Mouse (Mus musculus) G1E-ER4 (cell line): ENCODE measurements around the gene Lgi4. TPM values are rescaled to one million over a fixed set of nuclear protein-coding genes. Genes with fewer than 3 reads are reported as not detected.

ENCODE experiments used
- GATA1 ChIP-seq: IDR thresholded peaks from one replicate; pipeline ENCODE4 v1.8.0; 2012; ENCODE audit warnings: low read length, inconsistent platforms
- polyA plus RNA-seq: library from polyadenylated mRNA; stranded (reverse); fragments of >175 nt; gene quantifications from 2 replicates; pipeline ENCODE4 v1.2.3, GENCODE M21; 2012

Gene Lgi4
- polyA plus RNA-seq, 1 experiment, result not detected

DNA sequence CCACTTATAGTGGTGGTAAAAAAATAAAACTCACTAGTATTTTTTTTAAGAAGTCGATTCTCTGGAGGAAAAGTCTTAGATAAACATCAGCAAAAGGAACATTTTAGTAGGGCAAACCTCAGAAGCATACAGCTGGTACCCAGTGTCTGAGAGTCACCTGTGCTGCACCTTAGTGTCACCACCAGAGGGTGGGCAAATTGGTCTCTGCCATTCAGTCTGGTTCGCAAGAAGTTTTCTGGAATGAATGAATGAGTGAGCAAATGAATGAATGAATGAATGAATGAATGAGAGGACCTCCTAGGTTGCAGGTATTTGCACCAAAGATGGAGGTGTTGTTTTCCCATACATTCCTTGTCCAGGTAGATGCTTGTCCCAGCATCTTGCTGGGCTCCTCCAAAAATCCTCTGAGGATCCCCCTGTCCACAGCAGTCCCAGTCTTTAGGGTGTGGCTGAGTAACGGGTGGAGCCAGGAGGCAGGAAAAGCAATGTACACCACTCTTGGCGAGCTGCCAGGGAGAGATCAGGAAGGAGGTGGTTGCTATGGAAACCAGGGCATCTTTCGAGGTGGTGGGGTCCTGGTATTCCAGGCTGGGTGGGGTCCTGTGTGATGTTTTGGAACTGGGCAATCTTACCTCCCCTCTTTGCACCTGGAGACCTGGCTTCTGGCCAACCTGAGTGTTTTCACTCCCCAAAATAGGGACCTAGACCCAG is 9.9 kb upstream of the Lgi4 start:
- TF ChIP-seq GATA1, result no peak

DNA sequence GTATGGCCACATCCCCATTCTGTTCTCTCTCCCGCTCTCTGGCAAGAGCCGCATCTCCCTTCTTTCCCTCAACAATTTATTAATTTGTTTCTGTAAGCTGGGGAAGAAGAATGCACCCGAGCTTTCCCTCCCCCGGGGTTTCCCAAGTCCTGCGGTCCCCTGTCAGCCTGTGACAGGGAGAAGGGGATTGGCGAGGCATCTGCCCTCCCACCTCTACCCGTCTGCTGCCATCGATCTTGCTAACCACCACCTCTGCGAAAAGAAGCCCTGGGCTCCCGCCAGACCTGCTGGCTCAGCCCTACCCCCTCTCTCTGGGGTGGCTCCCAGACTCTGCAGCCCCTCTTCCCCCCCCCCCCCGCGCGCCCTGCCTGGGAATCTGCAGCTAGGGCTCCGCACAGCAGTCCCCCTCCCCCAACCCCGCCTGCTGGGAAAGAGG is 9.3 kb upstream of the Lgi4 start:
- no peak for TF ChIP-seq GATA1

DNA sequence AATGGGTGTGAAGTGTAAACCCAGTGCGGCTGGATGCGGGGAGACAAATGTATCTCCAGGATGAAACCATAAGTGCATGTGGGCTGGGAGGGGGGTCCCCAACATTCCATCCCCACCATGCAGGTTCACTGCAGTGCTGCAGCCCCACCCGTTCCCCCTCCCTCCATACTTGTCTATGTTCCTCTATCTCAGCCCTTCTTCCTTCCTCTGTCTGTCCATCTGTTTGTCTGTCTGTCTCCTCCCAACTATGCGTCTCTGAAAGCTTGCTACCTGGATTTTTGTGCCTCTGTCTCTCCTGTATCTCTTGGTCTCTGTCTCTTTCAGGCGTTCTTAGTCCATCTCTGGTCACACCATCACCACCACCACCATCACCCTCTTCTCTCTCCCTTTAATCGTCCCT is 8.7 kb upstream of the Lgi4 start:
- TF ChIP-seq GATA1, result no peak

DNA sequence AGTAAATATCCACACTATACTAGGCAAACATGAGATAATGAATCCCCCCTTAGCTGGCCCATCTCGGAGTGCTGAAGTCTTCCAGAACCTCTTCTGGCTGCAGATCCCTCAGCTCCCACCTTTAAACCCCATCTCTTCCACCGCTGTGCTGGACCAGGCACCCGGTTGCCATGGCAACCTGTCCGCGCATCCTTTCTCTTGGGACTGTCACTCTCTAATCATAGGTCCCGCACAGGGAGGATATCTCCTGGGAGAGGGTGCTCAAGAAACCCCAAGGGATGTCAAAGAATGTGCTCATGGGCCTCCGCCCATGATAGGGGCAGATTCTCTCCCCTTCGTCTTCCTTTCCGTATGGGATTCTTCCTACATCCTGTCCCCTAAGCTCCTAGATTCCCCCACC is 8.2 kb upstream of the Lgi4 start:
- no peak for TF ChIP-seq GATA1

DNA sequence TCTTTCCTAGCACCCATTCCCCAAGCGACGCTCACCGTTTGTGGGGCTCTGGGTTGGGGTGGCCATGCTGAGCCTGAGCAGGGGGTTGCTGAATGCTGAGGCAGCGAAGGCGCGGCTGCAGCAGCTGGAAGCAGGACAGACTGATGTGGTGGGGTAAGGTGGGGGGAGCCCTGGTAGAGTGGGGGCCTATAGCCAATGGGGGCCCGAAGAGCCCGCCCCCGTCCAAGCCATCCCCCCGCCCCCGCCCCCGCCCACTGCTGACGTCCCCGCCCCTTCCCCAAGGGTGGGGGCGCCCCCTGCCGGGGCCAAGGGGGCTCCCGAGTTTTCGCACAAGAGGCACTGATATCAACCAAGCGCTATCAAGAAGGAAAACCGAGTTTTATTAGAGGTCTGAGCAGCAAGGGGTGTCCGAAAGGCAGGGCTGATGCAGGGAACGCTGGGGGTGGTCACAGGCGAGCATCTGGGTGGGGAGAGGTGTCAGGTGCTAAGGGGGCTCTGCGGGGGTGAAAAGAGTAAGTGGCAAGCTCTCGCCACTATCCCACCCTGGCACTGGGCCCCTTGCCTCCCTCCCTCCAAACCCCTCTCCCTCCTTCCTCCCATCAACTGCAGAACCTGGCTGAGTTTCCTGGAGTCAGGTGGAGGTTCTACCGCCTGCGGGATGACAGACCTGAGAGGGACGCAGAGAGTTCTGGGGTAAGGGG is 7.7 kb upstream of the Lgi4 start, which contains the start of gene Fxyd7:
TSS of gene Fxyd7 (minus strand) at position 147 of the 701 bp plus-strand sequence.
- TF ChIP-seq GATA1, result no peak

DNA sequence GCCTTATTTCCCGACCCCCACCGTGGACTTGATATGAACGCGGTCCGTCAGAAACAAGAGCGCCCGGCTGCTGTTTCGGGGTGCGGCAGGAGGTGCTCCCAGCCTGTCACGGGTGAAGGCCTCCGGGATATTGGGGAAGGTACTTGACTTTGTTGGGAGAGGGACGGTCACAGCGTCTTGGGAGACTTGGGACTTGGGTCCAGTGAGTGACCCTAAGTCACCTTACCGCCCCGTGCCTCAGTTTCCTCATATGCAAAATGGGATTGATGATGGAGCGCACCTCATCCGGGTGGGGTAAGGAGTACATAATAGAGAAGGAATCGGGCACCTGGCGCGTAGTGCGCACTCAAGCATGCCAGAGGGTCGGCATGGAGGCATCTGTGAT is 6.9 kb upstream of the Lgi4 start:
- no peak for TF ChIP-seq GATA1

DNA sequence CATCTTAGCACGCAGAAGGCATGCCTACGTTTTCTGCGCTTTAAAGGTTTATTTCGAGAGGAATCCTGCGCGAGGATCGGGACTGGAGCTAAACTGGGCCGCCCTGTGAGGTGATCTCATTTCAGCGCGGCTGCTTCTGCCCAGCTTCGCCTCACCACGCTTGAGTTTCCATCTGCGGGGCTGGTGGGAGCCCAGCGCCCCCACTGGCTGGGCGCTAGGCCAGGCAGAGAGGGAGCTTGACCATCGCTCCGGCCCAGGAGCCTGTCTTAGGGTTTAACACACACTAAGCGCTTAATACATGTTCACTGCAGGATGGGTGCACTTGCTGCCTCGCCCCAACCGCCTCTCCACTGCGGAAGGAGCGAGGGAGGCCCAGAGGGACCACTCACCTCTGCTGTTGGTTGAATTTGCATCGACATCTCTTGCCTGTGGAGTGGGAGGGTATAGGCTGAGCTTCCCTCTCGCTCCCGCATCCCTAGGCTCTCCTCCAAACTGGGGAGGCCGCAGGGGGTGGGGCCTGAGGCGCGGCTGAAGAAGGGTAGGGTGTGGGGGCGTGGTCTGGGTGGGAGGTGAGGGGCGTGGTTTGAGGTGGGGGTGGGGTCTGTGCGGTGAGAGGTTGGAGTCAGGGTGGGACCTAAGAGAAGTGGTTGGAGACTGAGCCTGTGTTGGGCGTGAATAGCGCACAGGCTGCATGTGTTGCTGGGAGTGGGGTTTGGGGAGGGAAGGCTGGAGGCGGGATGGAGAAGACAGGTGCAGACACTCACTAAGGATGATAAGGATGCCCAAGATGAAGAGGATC is 6.3 kb upstream of the Lgi4 start:
- no peak for TF ChIP-seq GATA1

DNA sequence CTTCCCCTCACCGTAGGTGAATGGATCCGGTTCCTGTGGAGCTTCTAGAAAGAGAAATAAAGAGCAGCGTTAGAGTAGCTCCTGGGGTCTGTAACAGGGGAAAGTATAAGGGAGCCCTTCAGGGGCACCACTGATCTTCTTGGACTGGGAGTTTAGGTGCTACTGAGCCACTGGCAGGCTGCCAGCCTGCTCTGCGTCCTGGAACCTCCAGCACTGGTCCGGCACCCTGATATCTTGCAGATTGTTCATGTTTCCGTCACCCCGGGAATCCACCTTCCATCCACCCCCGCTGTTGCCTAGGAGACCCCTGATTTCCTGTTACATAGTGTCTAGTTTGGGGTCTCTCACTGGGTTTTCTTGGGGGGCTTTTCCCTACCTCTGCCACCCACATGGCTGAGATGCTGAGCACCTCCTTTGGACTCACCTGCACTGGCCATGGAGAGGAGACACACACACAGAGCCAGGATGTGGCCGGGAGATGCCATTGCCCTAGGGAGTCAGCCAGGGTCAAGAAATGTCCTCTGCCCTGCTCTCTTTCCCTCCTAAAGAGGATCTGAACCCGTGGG is 5.2 kb upstream of the Lgi4 start:
- no peak for TF ChIP-seq GATA1

DNA sequence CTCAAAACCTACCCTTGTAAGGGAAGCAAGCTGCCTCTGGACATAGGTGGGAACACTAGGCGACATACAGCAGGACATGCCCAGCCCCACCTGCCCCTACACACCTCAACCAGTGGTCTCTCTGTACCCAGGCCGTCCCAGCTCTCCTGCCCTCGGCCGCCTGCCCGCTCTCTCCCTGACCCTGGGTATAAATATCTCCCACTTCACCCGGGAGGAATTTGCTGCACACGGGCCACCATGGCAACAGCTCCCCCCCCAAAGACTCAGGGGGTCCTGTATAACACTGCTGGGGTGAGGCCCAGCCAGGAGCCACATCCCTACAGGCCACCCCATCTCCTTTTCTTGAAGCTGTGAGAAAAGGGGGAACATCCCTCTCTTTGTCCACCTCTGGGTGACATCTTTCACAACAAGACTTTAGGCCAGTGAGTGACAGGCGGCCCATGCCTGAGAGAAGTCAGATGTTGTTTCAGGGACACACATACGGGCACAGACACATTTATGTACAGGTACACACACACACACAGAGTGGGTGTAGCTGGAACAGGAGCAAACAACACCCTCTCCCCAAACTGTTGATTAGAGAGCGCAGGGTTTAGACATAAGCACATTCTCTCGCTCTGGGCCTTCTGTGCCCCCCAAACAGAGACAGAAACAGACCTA is 4.4 kb upstream of the Lgi4 start:
- TF ChIP-seq GATA1, result no peak

DNA sequence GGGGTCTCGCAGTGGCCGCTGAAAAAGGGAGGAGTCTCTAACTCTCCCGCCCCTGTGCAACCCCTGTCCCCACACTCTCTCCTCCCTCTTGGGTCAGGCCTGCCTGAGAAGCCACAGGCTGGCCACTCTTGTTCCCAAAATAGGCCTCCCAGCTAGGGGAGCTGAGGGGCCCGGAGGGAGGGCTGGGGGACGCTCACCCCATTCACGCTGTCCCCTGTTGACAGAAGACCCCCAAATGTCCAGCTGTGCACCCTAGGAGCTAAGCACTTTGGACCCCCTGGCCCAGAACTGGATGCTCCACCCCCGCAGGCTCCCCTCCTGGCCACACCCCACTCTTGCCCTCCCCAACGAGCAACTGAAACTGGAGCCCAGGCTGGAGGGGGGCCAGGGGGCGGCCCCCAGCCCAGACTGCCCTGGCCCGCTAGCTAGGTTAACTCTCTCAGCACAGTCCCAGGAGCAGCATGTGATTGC is 3.8 kb upstream of the Lgi4 start:
- no peak for TF ChIP-seq GATA1

DNA sequence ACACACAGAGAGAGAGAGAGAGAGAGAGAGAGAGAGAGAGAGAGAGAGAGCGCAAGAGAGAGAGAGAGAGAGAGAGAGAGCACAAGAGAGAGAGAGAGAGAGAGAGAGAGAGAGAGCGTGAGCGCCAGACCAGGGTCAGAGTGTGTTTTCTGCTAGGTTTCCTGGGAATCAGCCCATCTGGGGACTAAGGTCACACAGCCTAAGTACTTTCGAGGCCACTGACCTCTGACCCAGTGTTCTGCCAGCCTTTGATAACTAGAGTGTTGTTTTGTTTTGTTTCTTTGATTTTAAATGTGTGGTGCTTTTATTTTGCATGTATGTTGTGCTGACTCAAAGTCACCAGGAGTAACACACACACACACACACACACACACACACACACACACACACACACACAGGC is 3.3 kb upstream of the Lgi4 start:
- TF ChIP-seq GATA1, result no peak

DNA sequence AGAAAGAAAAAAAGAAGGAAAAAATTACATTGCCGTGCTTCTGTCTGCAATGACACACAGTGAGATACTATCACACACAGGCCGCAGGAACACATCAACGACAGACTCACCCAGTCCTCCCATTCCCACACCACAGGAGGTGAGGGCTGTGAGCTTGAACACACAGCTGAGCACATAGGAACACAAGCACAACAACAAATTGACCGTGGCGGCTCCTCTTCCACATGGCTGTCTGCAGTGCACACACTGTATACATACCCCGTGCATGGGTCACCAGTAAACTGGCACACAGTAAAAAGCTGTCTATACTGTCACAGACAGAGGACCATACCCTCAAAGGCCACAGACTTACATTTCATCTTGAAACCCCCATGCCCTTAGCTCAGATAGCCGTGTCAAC is 2.7 kb upstream of the Lgi4 start:
- no peak for TF ChIP-seq GATA1

DNA sequence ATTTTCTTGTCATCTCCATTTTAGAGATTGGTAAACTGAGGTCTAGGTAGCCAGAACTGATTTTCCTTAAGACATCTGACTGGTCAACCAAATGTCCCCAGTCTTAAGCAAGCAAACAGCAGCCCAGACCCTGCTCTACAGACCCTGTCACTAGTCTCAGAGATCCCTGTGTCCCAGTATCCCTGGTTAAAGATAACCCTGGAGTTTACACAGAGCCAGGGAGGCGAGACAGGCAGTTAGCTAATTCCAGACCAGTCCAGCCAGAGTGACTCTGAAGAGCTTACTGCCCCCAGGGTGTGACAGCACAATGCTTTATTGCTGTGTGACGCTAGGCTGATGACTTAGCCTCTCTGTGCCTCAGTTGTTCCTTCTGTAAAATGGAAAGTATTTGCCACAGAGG is 2.1 kb upstream of the Lgi4 start, which contains the start of gene Fxyd1:
TSS of gene Fxyd1 (minus strand) at position 129 of the 400 bp plus-strand sequence.
- TF ChIP-seq GATA1, result no peak

DNA sequence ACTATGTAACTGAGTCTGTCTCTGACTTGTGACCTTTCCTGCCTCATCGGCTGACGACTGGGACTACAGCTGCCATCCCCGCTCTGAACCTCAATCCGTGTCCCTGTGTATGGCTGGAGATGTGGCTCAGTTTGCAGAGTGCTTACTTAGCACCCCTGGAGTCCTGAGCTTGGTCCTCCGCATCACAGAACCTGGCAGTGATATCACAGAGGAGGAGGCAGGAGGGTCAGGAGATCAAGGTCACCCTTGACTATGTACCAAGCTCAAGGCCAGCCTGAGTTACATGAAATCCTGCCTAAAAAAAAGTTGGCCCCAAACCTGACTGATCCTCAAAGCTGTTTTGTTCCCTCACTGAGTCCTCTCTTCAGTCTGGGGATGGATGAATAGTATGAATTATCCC is 1.4 kb upstream of the Lgi4 start:
- no peak for TF ChIP-seq GATA1

DNA sequence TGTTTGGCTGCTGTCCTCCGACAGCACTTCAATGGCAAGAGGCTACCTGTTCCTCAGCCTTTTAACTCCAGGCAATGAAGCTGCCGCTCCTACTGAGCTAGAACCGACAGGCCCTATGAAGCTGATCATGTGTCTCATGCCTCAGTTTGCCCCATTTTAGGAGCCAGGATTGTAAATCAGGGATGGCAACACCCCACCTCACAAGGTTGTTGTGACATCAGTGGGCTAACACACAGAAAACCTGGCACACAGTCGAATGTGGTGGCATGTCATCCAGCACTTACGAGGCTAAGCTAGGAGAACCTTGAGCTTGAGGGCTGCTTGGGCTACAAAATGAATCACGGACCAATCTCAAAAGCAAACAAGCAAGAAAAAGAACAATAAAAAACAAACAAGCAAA is 931 bp upstream of the Lgi4 start:
- TF ChIP-seq GATA1, result no peak
